Mouse (Mus musculus) splenic B cell, adult 2 months (primary cell): Measurements from ENCODE around the gene Rab11fip5.

Source experiments
- DNase-seq: peaks from one replicate; pipeline ENCODE4 v3.0.0-alpha.2; 2011; ENCODE audit warnings: low read depth, low spot score
- H3K27me3 ChIP-seq: 2 replicates; pipeline ENCODE4 v1.6.1; 2012; ENCODE audit warnings: mild to moderate bottlenecking, low read length, moderate library complexity, mixed read lengths; ENCODE audit not compliant: control insufficient read depth, poor library complexity, insufficient read depth, severe bottlenecking
- H3K36me3 ChIP-seq: 2 replicates; pipeline ENCODE4 v1.6.1; 2012; ENCODE audit warnings: mild to moderate bottlenecking, low read length, moderate library complexity, mixed read lengths; ENCODE audit not compliant: control insufficient read depth, poor library complexity, insufficient read depth, severe bottlenecking

Gene Rab11fip5

GRCm38 (mm10) chr6:85380901-85381647 lies 6.6 kb upstream of the Rab11fip5 start:
- peak; percentile 33 for DNase-seq
- no peaks in the 10 kb centered on the region for H3K27me3 ChIP-seq

GRCm38 (mm10) chr6:85380201-85380900 lies 5.9 kb upstream of the Rab11fip5 start:
- H3K36me3 ChIP-seq = no peaks in the 10 kb centered on the region
- DNase-seq = peak; percentile 76
- no peaks in the 10 kb centered on the region for H3K27me3 ChIP-seq

More at GRCm38 (mm10) chr6:85380901-85381647, 6.6 kb upstream of the Rab11fip5 start:
- no peaks in the 10 kb centered on the region for H3K36me3 ChIP-seq

GRCm38 (mm10) chr6:85378629-85379028 lies 4.2 kb upstream of the Rab11fip5 start:
- Histone ChIP-seq H3K27me3 (no peaks in the 10 kb centered on the region), H3K36me3 (no peaks in the 10 kb centered on the region)
- no peak for DNase-seq

GRCm38 (mm10) chr6:85377876-85378275 lies 3.4 kb upstream of the Rab11fip5 start:
- no peaks in the 10 kb centered on the region for H3K27me3 ChIP-seq
- no peak for DNase-seq
- H3K36me3 ChIP-seq = no peaks in the 10 kb centered on the region

- no peaks in the 10 kb centered on the region for H3K36me3 ChIP-seq
- H3K27me3 ChIP-seq = no peaks in the 10 kb centered on the region
- DNase-seq = no peak
These were observed 2.8 kb upstream of the Rab11fip5 start for GRCm38 (mm10) chr6:85377066-85377734.

GRCm38 (mm10) chr6:85374734-85375114 lies 290 bp upstream of the Rab11fip5 start:
- Histone ChIP-seq H3K36me3 (no peaks in the 10 kb centered on the region), H3K27me3 (no peaks in the 10 kb centered on the region)
- peak; percentile 97 for DNase-seq

- Histone ChIP-seq H3K27me3 (no peaks in the 10 kb centered on the region), H3K36me3 (no peaks in the 10 kb centered on the region)
- no peak for DNase-seq
These were observed 1.2 kb downstream of the Rab11fip5 start for GRCm38 (mm10) chr6:85373066-85373860.

- no peaks in the 10 kb centered on the region for H3K36me3 ChIP-seq
- H3K27me3 ChIP-seq = no peaks in the 10 kb centered on the region
- DNase-seq = no peak
These were observed 1.9 kb downstream of the Rab11fip5 start for GRCm38 (mm10) chr6:85372496-85372895.

- H3K27me3 ChIP-seq = no peaks in the 10 kb centered on the region
- no peak for DNase-seq
- no peaks in the 10 kb centered on the region for H3K36me3 ChIP-seq
These were observed 2.5 kb downstream of the Rab11fip5 start for GRCm38 (mm10) chr6:85371859-85372405.

GRCm38 (mm10) chr6:85370666-85371430 lies 3.6 kb downstream of the Rab11fip5 start:
- Histone ChIP-seq H3K36me3 (no peaks in the 10 kb centered on the region), H3K27me3 (no peaks in the 10 kb centered on the region)
- no peak for DNase-seq

GRCm38 (mm10) chr6:85370041-85370440 lies 4.4 kb downstream of the Rab11fip5 start:
- no peak for DNase-seq
- Histone ChIP-seq H3K36me3 (no peaks in the 10 kb centered on the region), H3K27me3 (no peaks in the 10 kb centered on the region)

GRCm38 (mm10) chr6:85369181-85369860 lies 5.1 kb downstream of the Rab11fip5 start:
- DNase-seq = no peak
- H3K27me3 ChIP-seq = no peaks in the 10 kb centered on the region
- no peaks in the 10 kb centered on the region for H3K36me3 ChIP-seq

- Histone ChIP-seq H3K27me3 (no peaks in the 10 kb centered on the region), H3K36me3 (no peaks in the 10 kb centered on the region)
- no peak for DNase-seq
These were observed 5.7 kb downstream of the Rab11fip5 start for GRCm38 (mm10) chr6:85368722-85369121.
